Comparison of ENCODE assay signal across 8 mouse cellular contexts in genomic region chr4:101292736-101293541, GRCm38 (mm10). TPM values are rescaled to one million over a fixed set of nuclear protein-coding genes. Genes with fewer than 3 reads are reported as not detected.
A peak's percentile ranks its signal among the peaks of the same experiment; 100 is the strongest.
DNase-seq lines count a peak whose midpoint lies in the region; ATAC-seq and TF ChIP-seq lines count a peak whose summit lies in the region.

No protein-coding gene starts in this region.

- H3K36me3 ChIP-seq in E14TG2a.4 (ENCODE audit: insufficient read depth, low read length): no peaks in the 10 kb centered on the region
- H3K36me3 ChIP-seq in embryonic facial prominence, embryonic 14.5 days (ENCODE audit: control insufficient read depth, insufficient read depth, low read length): no peaks in the 10 kb centered on the region
- no peaks in the 10 kb centered on the region for H3K36me3 ChIP-seq in heart, embryonic 13.5 days
- H3K36me3 ChIP-seq in kidney, embryonic 15.5 days: no peaks in the 10 kb centered on the region

- 0 out of 2 replicates have a peak, but pooled peaks have one; percentile 23 for ATAC-seq in embryonic facial prominence, embryonic 14.5 days (ENCODE audit: low read depth)
- ATAC-seq in heart, embryonic 13.5 days (ENCODE audit: extremely low read depth, insufficient number of reproducible peaks, low FRiP score, low TSS enrichment): 0 out of 2 replicates have a peak, but pooled peaks have one; percentile 19
- ATAC-seq in kidney, embryonic 15.5 days (replicated peaks; ENCODE audit: low FRiP score): peak; percentile 61

- peaks cover 20% of the 10 kb centered on the region for H3K4me1 ChIP-seq in E14TG2a.4 (replicated peaks; ENCODE audit: low read depth, low read length)
- 0 out of 2 replicates have a peak, but pooled peaks cover 5% of the 10 kb centered on the region for H3K4me1 ChIP-seq in embryonic facial prominence, embryonic 14.5 days (ENCODE audit: control insufficient read depth, insufficient read depth, low read length)
- peaks cover 23% of the 10 kb centered on the region for H3K4me1 ChIP-seq in heart, embryonic 13.5 days
- H3K4me1 ChIP-seq in kidney, embryonic 15.5 days: peaks cover 22% of the 10 kb centered on the region

- WGBS in embryonic facial prominence, embryonic 14.5 days: 2% methylated on average over 39 of the region's 49 CpGs
- WGBS in heart, embryonic 13.5 days: 1% methylated on average over 49 of the region's 49 CpGs
- 1% methylated on average over 49 of the region's 49 CpGs for WGBS in kidney, embryonic 15.5 days

- H3K4me2 ChIP-seq in embryonic facial prominence, embryonic 14.5 days (ENCODE audit: low read depth, low read length): peak overlapping the region; percentile 91
- peak overlapping the region; percentile 95 for H3K4me2 ChIP-seq in heart, embryonic 13.5 days
- peak overlapping the region; percentile 77 for H3K4me2 ChIP-seq in kidney, embryonic 15.5 days

- peak overlapping the region; percentile 66 for H3K9ac ChIP-seq in embryonic facial prominence, embryonic 14.5 days (ENCODE audit: low read depth, low read length)
- peak overlapping the region; percentile 79 for H3K9ac ChIP-seq in heart, embryonic 13.5 days
- H3K9ac ChIP-seq in kidney, embryonic 15.5 days: peak overlapping the region; percentile 44

- H3K27me3 ChIP-seq in E14TG2a.4 (ENCODE audit: insufficient read depth, low read length): peaks cover 65% of the 10 kb centered on the region
- H3K27me3 ChIP-seq in embryonic facial prominence, embryonic 14.5 days (replicated peaks; ENCODE audit: control insufficient read depth, insufficient read depth, low read length): peaks cover 10% of the 10 kb centered on the region
- H3K27me3 ChIP-seq in heart, embryonic 13.5 days (replicated peaks): peaks cover 18% of the 10 kb centered on the region
- no peaks in the 10 kb centered on the region for H3K27me3 ChIP-seq in kidney, embryonic 15.5 days

- H3K9me3 ChIP-seq in E14TG2a.4 (ENCODE audit: low read length): no peaks in the 10 kb centered on the region
- H3K9me3 ChIP-seq in embryonic facial prominence, embryonic 14.5 days (ENCODE audit: control insufficient read depth, low read length): no peaks in the 10 kb centered on the region
- no peaks in the 10 kb centered on the region for H3K9me3 ChIP-seq in heart, embryonic 13.5 days
- H3K9me3 ChIP-seq in kidney, embryonic 15.5 days (replicated peaks): no peaks in the 10 kb centered on the region

- TF ChIP-seq CTCF in E14TG2a.4 (conservative IDR thresholded peaks at IDR 0.05; ENCODE audit: low read length): no peak

- peak overlapping the region; percentile 6; the same call in 1 of the 2 replicates for H3K27ac ChIP-seq in embryonic facial prominence, embryonic 14.5 days (replicated peaks; ENCODE audit: low read depth, low read length)
- peak overlapping the region; percentile 65 for H3K27ac ChIP-seq in heart, embryonic 13.5 days (replicated peaks)
- H3K27ac ChIP-seq in kidney, embryonic 15.5 days: peak overlapping the region; percentile 88

- peak overlapping the region; percentile 73 for H3K4me3 ChIP-seq in E14TG2a.4 (replicated peaks; ENCODE audit: low read length)
- H3K4me3 ChIP-seq in embryonic facial prominence, embryonic 14.5 days (ENCODE audit: low read depth, low read length): peak overlapping the region; percentile 48
- peak overlapping the region; percentile 62 for H3K4me3 ChIP-seq in heart, embryonic 13.5 days
- peak overlapping the region; percentile 51 for H3K4me3 ChIP-seq in kidney, embryonic 15.5 days (replicated peaks)

- peak; percentile 76 for DNase-seq in adrenal gland, postnatal 14 days
- peak; percentile 46 for DNase-seq in embryonic facial prominence, embryonic 14.5 days (ENCODE audit: low spot score)
- peak; percentile 75 for DNase-seq in lung, postnatal 14 days
- peak; percentile 36 for DNase-seq in ovary, postnatal 10 days (ENCODE audit: low spot score)
- peak; percentile 63 to 71 for DNase-seq in thymus, postnatal 36 days

RNA-seq across cellular contexts. Expression of gene Jak1, which starts 27.9 kb away (rescaled TPM):
- total RNA-seq in adrenal gland, postnatal 14 days (2021): 116 and 125 TPM in 2 replicates
- polyA plus RNA-seq in embryonic facial prominence, embryonic 14.5 days (2014; fragmentation: Nextera tagmentation; extraction: Ambion mirVana): 82.2 and 92.4 TPM in 2 replicates
- 51.5 and 53.6 TPM in 2 replicates for polyA plus RNA-seq in heart, embryonic 13.5 days (2015; fragmentation: Nextera tagmentation; extraction: Ambion mirVana)
- 88.2 and 88.3 TPM in 2 replicates for polyA plus RNA-seq in kidney, embryonic 15.5 days (2015; fragmentation: Nextera tagmentation; extraction: Ambion mirVana)

Comparison
In these comparisons a context has a peak if more than half of its experiments do, and no peak if none do; other contexts are left out.
1. Peak in every context shown above with its lines: DNase-seq, ATAC-seq, H3K4me3 ChIP-seq and H3K27ac ChIP-seq.
2. H3K27ac ChIP-seq: peak in every context shown above with its lines; median percentile 88 in kidney, embryonic 15.5 days; 65 in heart, embryonic 13.5 days; 6 in embryonic facial prominence, embryonic 14.5 days.